Mouse (Mus musculus) testis, adult 2 months (tissue): ENCODE data around the gene Zfp488. TPM values are rescaled to one million over a fixed set of nuclear protein-coding genes. Genes with fewer than 3 reads are reported as not detected.

Experiments used
- H3K27ac ChIP-seq: fragments of 200-500 bp; 2 replicates; pipeline ENCODE4 v1.5.1; 2012; ENCODE audit warnings: low read depth, low read length; ENCODE audit not compliant: control insufficient read depth, insufficient read depth
- H3K27me3 ChIP-seq: fragments of 200-500 bp; 2 replicates; pipeline ENCODE4 v1.6.1; 2012; ENCODE audit warnings: mild to moderate bottlenecking, low read length, moderate library complexity; ENCODE audit not compliant: control insufficient read depth, insufficient read depth
- H3K36me3 ChIP-seq: fragments of 200-500 bp; 2 replicates; pipeline ENCODE4 v1.6.1; 2012; ENCODE audit warnings: mild to moderate bottlenecking, low read length; ENCODE audit not compliant: control insufficient read depth, insufficient read depth
- H3K4me1 ChIP-seq: fragments of 200-500 bp; 2 replicates; pipeline ENCODE4 v1.6.1; 2012; ENCODE audit warnings: low read length; ENCODE audit not compliant: control insufficient read depth, insufficient read depth
- H3K4me3 ChIP-seq: fragments of 200-500 bp; 2 replicates; pipeline ENCODE4 v1.5.1; 2012; ENCODE audit warnings: low read depth, mild to moderate bottlenecking, low read length, moderate library complexity, mixed read lengths; ENCODE audit not compliant: control insufficient read depth
- CTCF ChIP-seq: fragments of 200-500 bp; IDR thresholded peaks from 2 replicates; pipeline ENCODE4 v1.5.1; 2012; ENCODE audit warnings: low read depth, mild to moderate bottlenecking, inconsistent platforms, low read length, moderate library complexity; ENCODE audit not compliant: control insufficient read depth, insufficient read depth, insufficient replicate concordance
- POLR2A ChIP-seq: fragments of 200-500 bp; IDR thresholded peaks from 2 replicates; pipeline ENCODE4 v1.6.1; 2012; ENCODE audit warnings: low read depth, mild to moderate bottlenecking, inconsistent platforms, low read length, moderate library complexity; ENCODE audit not compliant: control insufficient read depth
- polyA plus RNA-seq: library from polyadenylated mRNA; depleted of rRNA; stranded (reverse); fragments of >200 nt; gene quantifications from 2 replicates; pipeline ENCODE4 v1.2.3, GENCODE M21; 2012; rRNA removed

Zfp488 gene
- polyA plus RNA-seq, result 0.46 and 0.55 TPM in 2 replicates

- no peaks in the 10 kb centered on the region for H3K27me3 ChIP-seq
- no peak within 1 kb of the TSS for H3K27ac ChIP-seq
- no peak for TF ChIP-seq POLR2A
- TF ChIP-seq CTCF, result no peak
- H3K4me3 ChIP-seq, result peak within 1 kb of the TSS; percentile 69
- H3K36me3 ChIP-seq, result no peaks in the 10 kb centered on the region
- H3K4me1 ChIP-seq, result peaks cover 4% of the 10 kb centered on the region
These were observed at the start of gene Zfp488 for GRCm38 (mm10) chr14:33978604-33979059. TSS of gene Zfp488 (minus strand) at chr14:33978764.

- Histone ChIP-seq H3K4me3 (no peak overlapping the region), H3K27me3 (no peaks in the 10 kb centered on the region), H3K27ac (no peak overlapping the region), H3K4me1 (no peaks in the 10 kb centered on the region), H3K36me3 (no peaks in the 10 kb centered on the region)
- no peak for TF ChIP-seq CTCF
- no peak for TF ChIP-seq POLR2A
These were observed 48.1 kb upstream of the Zfp488 start for GRCm38 (mm10) chr14:34026710-34027109.

DNA sequence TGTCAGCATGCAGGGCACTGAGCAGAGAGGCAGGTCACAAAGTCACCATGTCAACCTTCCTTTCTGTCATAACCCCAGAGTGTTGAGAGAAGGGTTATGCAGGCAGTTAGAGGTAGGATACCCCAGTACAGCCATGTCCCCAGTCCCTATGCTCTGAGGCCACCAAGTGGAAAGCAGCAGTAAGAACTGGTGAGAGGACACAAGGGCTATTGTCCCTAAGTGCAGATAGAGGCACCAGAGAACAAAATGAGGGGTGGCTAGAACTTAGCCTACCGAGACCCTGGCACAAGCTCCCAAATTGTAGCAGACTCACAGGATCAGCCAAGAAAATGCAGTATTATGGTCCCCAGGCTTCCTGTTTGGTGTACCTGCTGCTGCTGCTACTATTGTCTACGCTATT is 38.4 kb upstream of the Zfp488 start:
- no peaks in the 10 kb centered on the region for H3K4me1 ChIP-seq
- no peak overlapping the region for H3K27ac ChIP-seq
- TF ChIP-seq POLR2A (no peak; the same call in 1 of the 2 replicates), CTCF (no peak)

DNA sequence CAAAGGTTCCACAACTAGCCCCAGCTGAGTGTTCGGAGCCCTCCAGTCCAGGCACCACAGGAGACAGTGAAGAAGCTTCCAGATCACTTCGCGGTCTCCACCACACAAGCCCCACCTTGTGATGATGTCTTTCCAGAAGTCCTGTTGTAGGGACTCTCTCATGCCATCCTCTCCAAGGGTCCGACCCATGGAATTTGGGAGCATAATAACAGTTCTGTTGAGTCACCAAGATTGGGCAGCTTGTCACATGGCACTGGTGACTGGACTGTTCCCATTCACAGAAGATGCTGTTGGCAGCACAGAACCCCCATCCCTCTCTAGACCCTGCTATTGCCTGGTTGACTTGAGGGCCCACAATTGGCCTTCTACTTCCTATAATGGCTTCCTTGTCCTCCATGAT is 37.8 kb upstream of the Zfp488 start, which contains the start of gene Gm5460:
Gene Gm5460, plus strand, starts transcription at position 378 of the 400 bp plus-strand sequence.
- Histone ChIP-seq H3K27me3 (no peaks in the 10 kb centered on the region), H3K36me3 (no peaks in the 10 kb centered on the region), H3K4me3 (peak within 1 kb of the TSS; percentile 80), H3K27ac (no peak within 1 kb of the TSS; the same call in 1 of the 2 replicates), H3K4me1 (no peaks in the 10 kb centered on the region)
- TF ChIP-seq POLR2A, result no peak
- no peak for TF ChIP-seq CTCF

More for the DNA sequence above, 38.4 kb upstream of the Zfp488 start:
- Histone ChIP-seq H3K4me3 (peak overlapping the region; percentile 80), H3K36me3 (no peaks in the 10 kb centered on the region), H3K27me3 (no peaks in the 10 kb centered on the region)

DNA sequence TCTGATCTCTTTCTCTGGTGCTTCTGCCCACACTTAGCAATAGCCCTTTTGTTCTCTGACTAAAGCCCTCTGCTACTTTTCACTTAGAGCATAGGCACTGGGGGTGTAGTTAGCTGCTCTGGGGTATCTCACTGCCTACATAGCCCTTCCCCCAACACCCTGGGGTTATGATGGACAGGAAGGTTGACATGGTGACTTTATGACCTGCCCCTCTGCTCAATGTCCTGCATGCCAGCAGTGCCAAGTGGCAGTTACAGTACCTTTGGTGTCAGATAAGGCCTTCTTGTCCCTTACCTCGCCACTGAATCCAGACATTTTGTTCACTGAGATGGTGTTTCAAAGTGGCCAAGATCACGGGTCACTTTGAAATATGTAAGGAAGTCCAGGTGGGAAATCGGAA is 36.5 kb upstream of the Zfp488 start, which contains the start of gene Gm30083:
Gene Gm30083, minus strand, starts transcription at position 120 of the 400 bp plus-strand sequence.
- peak within 1 kb of the TSS; percentile 53 for H3K4me3 ChIP-seq
- no peak within 1 kb of the TSS for H3K27ac ChIP-seq
- no peaks in the 10 kb centered on the region for H3K27me3 ChIP-seq
- H3K36me3 ChIP-seq, result no peaks in the 10 kb centered on the region
- TF ChIP-seq POLR2A (peak; percentile 53; the same call in 1 of the 2 replicates), CTCF (no peak)
- H3K4me1 ChIP-seq, result no peaks in the 10 kb centered on the region

- no peaks in the 10 kb centered on the region for H3K27me3 ChIP-seq
- H3K36me3 ChIP-seq, result no peaks in the 10 kb centered on the region
- TF ChIP-seq POLR2A, result no peak
- no peak for TF ChIP-seq CTCF
- H3K4me3 ChIP-seq, result no peak overlapping the region
- H3K27ac ChIP-seq, result no peak overlapping the region
- H3K4me1 ChIP-seq, result no peaks in the 10 kb centered on the region
These were observed 23.8 kb upstream of the Zfp488 start for GRCm38 (mm10) chr14:34002358-34002757.

GRCm38 (mm10) chr14:34001445-34001844 is 22.9 kb upstream of the Zfp488 start:
- no peak overlapping the region for H3K4me3 ChIP-seq
- H3K36me3 ChIP-seq, result no peaks in the 10 kb centered on the region
- H3K4me1 ChIP-seq, result no peaks in the 10 kb centered on the region
- no peak overlapping the region for H3K27ac ChIP-seq
- H3K27me3 ChIP-seq, result no peaks in the 10 kb centered on the region
- TF ChIP-seq POLR2A (no peak), CTCF (no peak)
